Mouse (Mus musculus): ENCODE data around the gene Ern1.

- TF ChIP-seq CTCF (IDR thresholded peaks at IDR 0.05; ENCODE audit: borderline replicate concordance, control insufficient read depth, extremely low read depth, insufficient read depth, low read length, poor library complexity) (no peak), POLR2A (IDR thresholded peaks at IDR 0.05; ENCODE audit: control insufficient read depth, extremely low read depth, insufficient read depth, low read length, poor library complexity) (no peak)
Observed at GRCm38 (mm10) chr11:106437543-106437942, 50.1 kb downstream of the Ern1 start.

Measured in thymus, adult 2 months (tissue).